Mouse (Mus musculus) embryonic facial prominence, embryonic 14.5 days (tissue): ENCODE data around the gene Tmem267. TPM values are rescaled to one million over a fixed set of nuclear protein-coding genes. Genes with fewer than 3 reads are reported as not detected.

Experiments used
- ATAC-seq: fragments of 200-750 bp; cut with Nextera tagmentation; 2 replicates; pipeline ENCODE4 v1.8.0; 2017; ENCODE audit warnings: low read depth, moderate number of reproducible peaks, moderate TSS enrichment
- DNase-seq: peaks from one replicate; pipeline ENCODE4 v3.0.0-alpha.2; 2015; ENCODE audit warnings: low spot score
- H3K27ac ChIP-seq: fragments of 300-500 bp; sonication (generic); replicated peaks from 2 replicates; pipeline ENCODE4 v1.5.1; 2014; ENCODE audit warnings: low read depth, mild to moderate bottlenecking, low read length, moderate library complexity
- H3K27me3 ChIP-seq: fragments of 300-500 bp; sonication (generic); replicated peaks from 2 replicates; pipeline ENCODE4 v1.6.1; 2014; ENCODE audit warnings: low read length; ENCODE audit not compliant: control insufficient read depth, insufficient read depth
- H3K36me3 ChIP-seq: fragments of 300-500 bp; sonication (generic); 2 replicates; pipeline ENCODE4 v1.6.1; 2014; ENCODE audit warnings: low read length, mixed read lengths; ENCODE audit not compliant: control insufficient read depth, insufficient read depth
- H3K4me1 ChIP-seq: fragments of 300-500 bp; sonication (generic); 2 replicates; pipeline ENCODE4 v1.6.1; 2014; ENCODE audit warnings: antibody characterized with exemption, low read length; ENCODE audit not compliant: control insufficient read depth, insufficient read depth
- H3K4me2 ChIP-seq: fragments of 300-500 bp; sonication (generic); 2 replicates; pipeline ENCODE4 v1.6.1; 2014; ENCODE audit warnings: low read depth, mild to moderate bottlenecking, low read length, moderate library complexity, mixed read lengths
- H3K4me3 ChIP-seq: fragments of 300-500 bp; sonication (generic); 2 replicates; pipeline ENCODE4 v1.5.1; 2014; ENCODE audit warnings: low read depth, mild to moderate bottlenecking, low read length
- H3K9ac ChIP-seq: fragments of 300-500 bp; sonication (generic); 2 replicates; pipeline ENCODE4 v1.6.1; 2014; ENCODE audit warnings: low read depth, mild to moderate bottlenecking, low read length, moderate library complexity, mixed read lengths
- H3K9me3 ChIP-seq: fragments of 300-500 bp; sonication (generic); 2 replicates; pipeline ENCODE4 v1.6.1; 2016; ENCODE audit warnings: low read length; ENCODE audit not compliant: control insufficient read depth
- WGBS: fragments of 180-500 bp; shearing (Covaris S2); extraction: QIAGEN DNeasy Blood & Tissue Kit; methylation state at CpG from one replicate; pipeline ENCODE4 v1.1.7; 2014; 5-methylcytosine and 5-hydroxymethylcytosine counted together
- polyA plus RNA-seq: library from polyadenylated mRNA; unstranded; fragments of >200 nt; fragmentation: Nextera tagmentation; extraction: Ambion mirVana; gene quantifications from 2 replicates; pipeline ENCODE4 v1.2.1, GENCODE M21; 2014

The Tmem267 gene
- polyA plus RNA-seq: 1.5 and 2.3 TPM in 2 replicates

- H3K36me3 ChIP-seq: peaks cover 35% of the 10 kb centered on the region
- no peak for ATAC-seq
- peaks cover 5% of the 10 kb centered on the region for H3K9me3 ChIP-seq
- H3K27me3 ChIP-seq: no peaks in the 10 kb centered on the region
- H3K9ac ChIP-seq: no peak within 1 kb of the TSS
- H3K4me3 ChIP-seq: no peak within 1 kb of the TSS
- H3K4me2 ChIP-seq: no peak within 1 kb of the TSS; the same call in 1 of the 2 replicates
- no peaks in the 10 kb centered on the region for H3K4me1 ChIP-seq
- 74% methylated on average over 86 of the region's 87 CpGs for WGBS
- peak within 1 kb of the TSS; percentile 79 for H3K27ac ChIP-seq
- DNase-seq: peak; percentile 91
These were observed at the start of gene Tmem267, which contains the start of gene 3110070M22Rik for GRCm38 (mm10) chr13:119487880-119488580. Tmem267 (plus strand) TSS chr13:119488039. 3110070M22Rik (minus strand) TSS chr13:119488383.

GRCm38 (mm10) chr13:119442244-119442643 lies 45.6 kb upstream of the Tmem267 start:
- WGBS: 97% methylated on average over 1 of the region's 1 CpGs
- Histone ChIP-seq H3K36me3 (peaks cover 79% of the 10 kb centered on the region), H3K4me1 (no peaks in the 10 kb centered on the region), H3K9me3 (no peaks in the 10 kb centered on the region), H3K9ac (no peak overlapping the region), H3K4me2 (no peak overlapping the region), H3K27me3 (no peaks in the 10 kb centered on the region), H3K27ac (no peak overlapping the region), H3K4me3 (no peak overlapping the region)
- ATAC-seq (no peak), DNase-seq (no peak)

DNA sequence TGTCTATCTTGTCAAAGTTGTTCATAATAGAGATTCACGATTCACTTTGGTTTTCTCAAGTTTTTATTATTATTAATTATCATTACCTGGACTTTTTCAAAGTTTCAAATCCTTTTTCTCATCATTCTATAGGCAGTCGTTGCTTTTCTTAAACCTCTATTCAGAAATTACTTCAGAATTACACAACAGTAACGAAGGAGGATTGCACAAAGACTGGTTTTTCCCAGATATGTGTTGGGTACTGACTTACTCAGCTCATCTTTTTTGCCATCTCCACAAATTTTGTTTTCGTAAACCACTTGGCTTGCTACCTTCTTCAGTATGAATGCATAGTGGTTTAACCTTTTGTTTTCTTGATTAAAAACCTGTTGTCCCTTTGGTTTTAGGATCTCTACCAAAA lies 34.3 kb upstream of the Tmem267 start:
- H3K27ac ChIP-seq: no peak overlapping the region
- H3K36me3 ChIP-seq: peaks cover 68% of the 10 kb centered on the region
- no peaks in the 10 kb centered on the region for H3K27me3 ChIP-seq
- 94% methylated on average over 4 of the region's 4 CpGs for WGBS
- ATAC-seq (no peak), DNase-seq (no peak)
- no peaks in the 10 kb centered on the region for H3K9me3 ChIP-seq
- no peaks in the 10 kb centered on the region for H3K4me1 ChIP-seq
- no peak overlapping the region for H3K4me2 ChIP-seq
- no peak overlapping the region for H3K9ac ChIP-seq
- H3K4me3 ChIP-seq: no peak overlapping the region

DNA sequence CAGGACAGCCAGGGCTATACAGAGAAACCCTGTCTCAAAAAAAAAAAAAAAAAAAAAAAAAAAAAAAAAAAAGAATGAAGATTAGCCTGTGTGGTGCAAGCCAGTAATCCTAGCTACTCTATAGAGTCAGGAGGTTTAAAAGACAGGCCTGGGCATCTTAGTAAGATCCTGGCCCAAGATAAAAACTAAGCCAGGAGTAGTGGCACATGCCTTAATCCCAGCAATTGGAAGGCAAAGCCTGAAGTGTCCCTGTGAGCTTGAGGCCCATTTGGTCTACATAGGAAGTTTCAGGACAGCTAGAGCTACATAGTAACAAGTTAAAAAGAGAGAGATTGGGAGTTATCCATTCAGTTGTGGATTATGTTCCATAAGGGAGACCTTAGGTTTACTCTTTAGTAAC lies 32.8 kb upstream of the Tmem267 start:
- ATAC-seq: no peak
- no peaks in the 10 kb centered on the region for H3K9me3 ChIP-seq
- H3K36me3 ChIP-seq: peaks cover 65% of the 10 kb centered on the region

DNA sequence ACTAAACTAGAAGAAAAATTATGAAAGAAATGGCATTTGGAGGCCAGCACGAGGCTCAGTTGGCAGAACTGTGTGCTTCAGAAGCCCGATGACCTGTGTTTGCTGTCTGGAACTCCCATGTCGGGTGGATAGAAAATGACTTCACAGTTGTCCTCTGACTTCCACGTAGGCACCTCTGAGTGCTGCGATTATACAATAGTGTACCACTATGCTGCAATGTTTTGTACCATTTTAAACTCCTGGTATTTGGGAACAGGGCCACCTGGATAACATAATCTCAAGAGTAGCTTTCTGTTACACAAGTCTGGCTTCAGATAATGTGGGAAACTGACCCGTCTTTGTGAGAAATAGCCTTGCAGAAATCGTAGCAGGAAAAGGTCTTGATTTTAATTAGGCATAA lies 31.5 kb upstream of the Tmem267 start:
- Histone ChIP-seq H3K27me3 (no peaks in the 10 kb centered on the region), H3K4me2 (no peak overlapping the region), H3K9ac (no peak overlapping the region), H3K4me1 (no peaks in the 10 kb centered on the region), H3K27ac (no peak overlapping the region), H3K4me3 (no peak overlapping the region), H3K36me3 (peaks cover 52% of the 10 kb centered on the region), H3K9me3 (no peaks in the 10 kb centered on the region)
- ATAC-seq: no peak
- DNase-seq: no peak
- WGBS: 91% methylated on average over 7 of the region's 7 CpGs

More for the DNA sequence above, 32.8 kb upstream of the Tmem267 start:
- H3K4me3 ChIP-seq: no peak overlapping the region
- no peaks in the 10 kb centered on the region for H3K4me1 ChIP-seq
- H3K27ac ChIP-seq: no peak overlapping the region
- no peaks in the 10 kb centered on the region for H3K27me3 ChIP-seq
- H3K4me2 ChIP-seq: no peak overlapping the region
- no peak overlapping the region for H3K9ac ChIP-seq
- no peak for DNase-seq

DNA sequence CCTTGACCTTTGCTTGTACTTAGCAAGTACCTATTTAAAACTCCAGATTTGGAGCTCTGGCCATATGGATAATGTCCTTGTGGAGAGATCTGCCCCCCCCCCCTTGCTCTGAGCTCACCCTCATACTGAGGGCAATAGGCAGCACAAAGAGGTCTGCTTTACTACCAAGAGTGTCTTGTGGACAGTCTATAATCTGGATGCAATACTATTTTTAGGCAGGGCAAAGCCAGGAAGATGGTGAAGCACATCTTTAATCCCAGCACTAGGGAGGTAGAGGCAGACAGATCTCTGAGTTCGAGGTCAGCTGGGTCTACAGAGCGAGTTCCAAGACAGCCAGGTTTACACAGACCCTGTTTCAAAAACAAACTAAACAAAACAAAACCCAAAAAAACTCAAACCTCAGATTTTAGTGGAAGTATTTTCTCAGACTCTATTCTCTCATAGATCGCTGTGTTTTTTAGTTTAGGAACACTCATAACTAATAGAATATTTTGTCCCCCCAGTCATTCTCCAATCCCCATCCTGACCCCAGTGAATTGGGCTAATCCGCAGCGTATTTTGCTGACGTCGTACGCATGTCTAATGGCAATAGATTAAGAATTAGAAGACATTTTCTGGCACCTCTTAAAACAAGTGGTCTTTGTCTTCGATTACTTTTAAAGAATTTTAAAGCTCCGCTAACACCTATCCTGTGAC lies 25.8 kb upstream of the Tmem267 start:
- Histone ChIP-seq H3K4me2 (peak overlapping the region; percentile 54), H3K4me1 (peaks cover 6% of the 10 kb centered on the region), H3K9ac (peak overlapping the region; percentile 77), H3K27me3 (no peaks in the 10 kb centered on the region), H3K4me3 (peak overlapping the region; percentile 64), H3K9me3 (no peaks in the 10 kb centered on the region), H3K27ac (peak overlapping the region; percentile 64), H3K36me3 (peaks cover 25% of the 10 kb centered on the region)
- ATAC-seq (peak; percentile 31), DNase-seq (no peak)
- WGBS: 5% methylated on average over 10 of the region's 10 CpGs

- peak; percentile 98 for ATAC-seq
- 2% methylated on average over 57 of the region's 57 CpGs for WGBS
These were observed 25.0 kb upstream of the Tmem267 start, which contains the start of gene 4833420G17Rik for GRCm38 (mm10) chr13:119462596-119463560. 4833420G17Rik (plus strand) TSS chr13:119462768.

DNA sequence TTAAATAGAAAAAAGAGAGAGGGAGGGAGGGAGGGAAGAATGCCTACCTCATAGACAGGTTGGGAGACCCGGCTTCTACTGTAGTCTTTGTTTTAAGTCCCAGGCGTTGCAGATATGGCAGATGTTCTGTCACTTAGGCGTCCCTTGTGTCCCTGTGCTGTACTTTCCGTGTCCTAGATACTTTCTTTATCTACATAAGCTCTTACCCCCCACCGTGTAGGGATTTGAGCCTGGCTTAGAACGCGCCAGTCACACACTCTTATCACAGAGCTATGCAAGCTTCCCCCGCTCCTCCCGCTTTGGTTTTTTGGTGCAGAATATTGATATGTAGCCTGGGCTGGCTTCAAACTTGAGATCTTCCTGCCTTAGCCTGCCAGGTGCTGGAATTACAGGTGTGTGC lies 11.2 kb upstream of the Tmem267 start:
- no peaks in the 10 kb centered on the region for H3K4me1 ChIP-seq
- WGBS: 88% methylated on average over 9 of the region's 9 CpGs

More at GRCm38 (mm10) chr13:119462596-119463560, 25.0 kb upstream of the Tmem267 start, which contains the start of gene 4833420G17Rik:
- peak within 1 kb of the TSS; percentile 64 for H3K4me3 ChIP-seq
- H3K9me3 ChIP-seq: no peaks in the 10 kb centered on the region
- peak within 1 kb of the TSS; percentile 77 for H3K9ac ChIP-seq
- H3K4me1 ChIP-seq: peaks cover 6% of the 10 kb centered on the region
- peak within 1 kb of the TSS; percentile 64 for H3K27ac ChIP-seq
- peak within 1 kb of the TSS; percentile 60 for H3K4me2 ChIP-seq
- DNase-seq: peak; percentile 97
- no peaks in the 10 kb centered on the region for H3K27me3 ChIP-seq
- H3K36me3 ChIP-seq: peaks cover 30% of the 10 kb centered on the region

More for the DNA sequence above, 11.2 kb upstream of the Tmem267 start:
- no peak overlapping the region for H3K27ac ChIP-seq
- peaks cover 82% of the 10 kb centered on the region for H3K36me3 ChIP-seq
- no peak for DNase-seq
- H3K4me2 ChIP-seq: no peak overlapping the region
- no peaks in the 10 kb centered on the region for H3K27me3 ChIP-seq
- H3K9me3 ChIP-seq: no peaks in the 10 kb centered on the region
- no peak overlapping the region for H3K9ac ChIP-seq
- H3K4me3 ChIP-seq: no peak overlapping the region
- ATAC-seq: no peak
